Comparison of ENCODE assay signal across 19 mouse cellular contexts in genomic region chr6:113451839-113452238, GRCm38 (mm10). TPM values are rescaled to one million over a fixed set of nuclear protein-coding genes. Genes with fewer than 3 reads are reported as not detected.
DNase-seq lines count a peak whose midpoint lies in the region; ATAC-seq lines count a peak whose summit lies in the region.
"Had no signal": no experiment of that assay in that cellular context is flagged by ENCODE, and none has a peak within 500 bp of the region (broad histone marks: within the 10 kb centered on the region; RNA-seq: fewer than 3 reads in every experiment).

No protein-coding gene starts in this region.

- H3K4me2 ChIP-seq in forebrain, embryonic 14.5 days (ENCODE audit: low read length), result no peak overlapping the region
- H3K4me2 ChIP-seq in forebrain, embryonic 12.5 days, result no peak overlapping the region
- H3K4me2 ChIP-seq: heart, embryonic 11.5 days had no signal

- no peak for ATAC-seq in forebrain, embryonic 14.5 days
- ATAC-seq in forebrain, embryonic 12.5 days (ENCODE audit: low FRiP score), result no peak
- ATAC-seq in erythroid progenitor cell, adult 5-6 weeks (replicated peaks; ENCODE audit: low FRiP score, poor library complexity, severe bottlenecking), result no peak
- ATAC-seq: lung, postnatal 0 days had no signal

- H3K9me3 ChIP-seq in forebrain, embryonic 14.5 days (replicated peaks; ENCODE audit: control insufficient read depth, low read length), result no peaks in the 10 kb centered on the region
- H3K9me3 ChIP-seq in forebrain, embryonic 12.5 days, result no peaks in the 10 kb centered on the region

- intact Hi-C loops in left cerebral cortex, postnatal 4 days (cut with DNase I), result no loop called here
- intact Hi-C loops in heart, postnatal 25 days (cut with DNase I), result no loop called here

- 0 out of 2 replicates have a peak, but pooled peaks cover 2% of the 10 kb centered on the region for H3K4me1 ChIP-seq in forebrain, embryonic 14.5 days (ENCODE audit: control insufficient read depth, insufficient read depth, low read length)
- H3K4me1 ChIP-seq in forebrain, embryonic 12.5 days, result no peaks in the 10 kb centered on the region

- H3K4me3 ChIP-seq in forebrain, embryonic 14.5 days (ENCODE audit: low read depth, low read length), result no peak overlapping the region
- no peak overlapping the region for H3K4me3 ChIP-seq in forebrain, embryonic 12.5 days (replicated peaks)
- H3K4me3 ChIP-seq: erythroblast, embryonic 14.5 days; layer of hippocampus, adult 2 months had no signal

- H3K9ac ChIP-seq in forebrain, embryonic 14.5 days (ENCODE audit: low read length), result no peak overlapping the region
- no peak overlapping the region for H3K9ac ChIP-seq in forebrain, embryonic 12.5 days

- H3K27me3 ChIP-seq in forebrain, embryonic 14.5 days (replicated peaks; ENCODE audit: control insufficient read depth, insufficient read depth, low read length), result no peaks in the 10 kb centered on the region
- H3K27me3 ChIP-seq in forebrain, embryonic 12.5 days, result no peaks in the 10 kb centered on the region

- WGBS in forebrain, embryonic 14.5 days, result 75% methylated on average over 2 of the region's 2 CpGs
- WGBS in forebrain, embryonic 12.5 days, result 82% methylated on average over 2 of the region's 2 CpGs

- peaks cover 23% of the 10 kb centered on the region for H3K36me3 ChIP-seq in forebrain, embryonic 14.5 days (ENCODE audit: control insufficient read depth, insufficient read depth, low read length)
- peaks cover 22% of the 10 kb centered on the region for H3K36me3 ChIP-seq in forebrain, embryonic 12.5 days (replicated peaks)

- H3K27ac ChIP-seq in forebrain, embryonic 14.5 days (ENCODE audit: low read depth, low read length), result no peak overlapping the region
- H3K27ac ChIP-seq in forebrain, embryonic 12.5 days, result no peak overlapping the region
- H3K27ac ChIP-seq: layer of hippocampus, adult 2 months had no signal

- DNase-seq in forebrain, embryonic 14.5 days (ENCODE audit: low spot score), result peak; percentile 63
- DNase-seq in left cerebral cortex, postnatal 4 days, result peak; percentile 63
- no peak for DNase-seq in left cerebral cortex, adult 9 months (ENCODE audit: low spot score in 2 of 2)
- DNase-seq in NIH3T3 (ENCODE audit: low read depth), result peak; percentile 80
- DNase-seq in kidney, postnatal 14 days, result peak; percentile 39
- no peak for DNase-seq in heart, postnatal 25 days (ENCODE audit: low spot score)
- DNase-seq: cerebellum, adult 8-10 months; embryo, embryonic 11 days; gastrocnemius, postnatal 25 days; heart, postnatal 4 days; liver; thymus, postnatal 4 days had no signal

RNA-seq across cellular contexts. Expression of gene Il17re, which starts 6.4 kb away (rescaled TPM):
- not detected in 2 replicates for polyA plus RNA-seq in forebrain, embryonic 14.5 days (2014; fragmentation: Nextera tagmentation; extraction: Ambion mirVana)
- polyA plus RNA-seq in forebrain, embryonic 12.5 days (2016; fragmentation: Nextera tagmentation; extraction: Ambion mirVana), result 0.46 and 0.55 TPM in 2 replicates
- total RNA-seq in left cerebral cortex, postnatal 4 days (2021), result under 1 TPM; 0.26 to 0.30 TPM
- not detected in 2 replicates for total RNA-seq in erythroid progenitor cell, adult 5-6 weeks (2015; ENCODE audit: low replicate concordance)
- total RNA-seq in erythroid progenitor cell, adult 5-6 weeks (2017; ENCODE audit: low replicate concordance), result not detected in 2 replicates
- 1 to 10 TPM in 1 of 2 experiments, under 1 TPM in 1; 0.78 to 1.1 TPM for total RNA-seq in heart, postnatal 25 days (2021)
- polyA plus RNA-seq: erythroblast, embryonic 14.5 days had no signal

RNA-seq across cellular contexts. Expression of gene Jagn1, which starts 9.5 kb away (rescaled TPM):
- 88.0 and 94.4 TPM in 2 replicates for polyA plus RNA-seq in forebrain, embryonic 14.5 days (2014; fragmentation: Nextera tagmentation; extraction: Ambion mirVana)
- polyA plus RNA-seq in forebrain, embryonic 12.5 days (2016; fragmentation: Nextera tagmentation; extraction: Ambion mirVana), result 68.5 and 71.3 TPM in 2 replicates
- 10 to 100 TPM; 39.1 to 44.9 TPM for total RNA-seq in left cerebral cortex, postnatal 4 days (2021)
- total RNA-seq in erythroid progenitor cell, adult 5-6 weeks (2015; ENCODE audit: low replicate concordance), result 11.2 and 13.0 TPM in 2 replicates
- total RNA-seq in erythroid progenitor cell, adult 5-6 weeks (2017; ENCODE audit: low replicate concordance), result 4.5 and 6.9 TPM in 2 replicates
- total RNA-seq in heart, postnatal 25 days (2021), result 10 to 100 TPM; 22.2 TPM

RNA-seq across cellular contexts. Expression of gene Cidec, which starts 16.3 kb away (rescaled TPM):
- not detected in 2 replicates for polyA plus RNA-seq in forebrain, embryonic 14.5 days (2014; fragmentation: Nextera tagmentation; extraction: Ambion mirVana)
- polyA plus RNA-seq in forebrain, embryonic 12.5 days (2016; fragmentation: Nextera tagmentation; extraction: Ambion mirVana), result not detected in 2 replicates
- total RNA-seq in left cerebral cortex, postnatal 4 days (2021), result not detected
- not detected in 2 replicates for total RNA-seq in erythroid progenitor cell, adult 5-6 weeks (2015; ENCODE audit: low replicate concordance)
- not detected in 2 replicates for total RNA-seq in erythroid progenitor cell, adult 5-6 weeks (2017; ENCODE audit: low replicate concordance)
- total RNA-seq in heart, postnatal 25 days (2021), result 1 to 10 TPM; 5.6 to 9.0 TPM
- total RNA-seq: layer of hippocampus, adult 2 months; left cerebral cortex, adult 18-20 months had no signal
- polyA plus RNA-seq: erythroblast, embryonic 14.5 days; heart, embryonic 11.5 days had no signal

RNA-seq across cellular contexts. Expression of gene Il17rc, which starts 19.4 kb away (rescaled TPM):
- polyA plus RNA-seq in forebrain, embryonic 14.5 days (2014; fragmentation: Nextera tagmentation; extraction: Ambion mirVana), result 1.3 and 2.0 TPM in 2 replicates
- 1.6 and 2.2 TPM in 2 replicates for polyA plus RNA-seq in forebrain, embryonic 12.5 days (2016; fragmentation: Nextera tagmentation; extraction: Ambion mirVana)
- 1 to 10 TPM; 2.2 to 2.4 TPM for total RNA-seq in left cerebral cortex, postnatal 4 days (2021)
- total RNA-seq in erythroid progenitor cell, adult 5-6 weeks (2015; ENCODE audit: low replicate concordance), result not detected in 2 replicates
- total RNA-seq in erythroid progenitor cell, adult 5-6 weeks (2017; ENCODE audit: low replicate concordance), result not detected in 2 replicates
- total RNA-seq in heart, postnatal 25 days (2021), result 10 to 100 TPM in 1 of 2 experiments, 1 to 10 TPM in 1; 8.2 to 10.0 TPM
- polyA plus RNA-seq: erythroblast, embryonic 14.5 days had no signal

RNA-seq across cellular contexts. Expression of gene Creld1, which starts 31.3 kb away (rescaled TPM):
- 37.2 and 49.4 TPM in 2 replicates for polyA plus RNA-seq in forebrain, embryonic 14.5 days (2014; fragmentation: Nextera tagmentation; extraction: Ambion mirVana)
- polyA plus RNA-seq in forebrain, embryonic 12.5 days (2016; fragmentation: Nextera tagmentation; extraction: Ambion mirVana), result 39.6 and 43.1 TPM in 2 replicates
- total RNA-seq in left cerebral cortex, postnatal 4 days (2021), result 10 to 100 TPM; 80.4 to 82.1 TPM
- not detected in 2 replicates for total RNA-seq in erythroid progenitor cell, adult 5-6 weeks (2015; ENCODE audit: low replicate concordance)
- total RNA-seq in erythroid progenitor cell, adult 5-6 weeks (2017; ENCODE audit: low replicate concordance), result not detected in 2 replicates
- 10 to 100 TPM; 52.2 to 55.6 TPM for total RNA-seq in heart, postnatal 25 days (2021)

Comparison
In these comparisons a context has a peak if more than half of its experiments do, and no peak if none do; other contexts are left out.
1. DNase-seq: peak in forebrain, embryonic 14.5 days (single experiment), left cerebral cortex, postnatal 4 days (single experiment), NIH3T3 (single experiment) and kidney, postnatal 14 days (single experiment); none in left cerebral cortex, adult 9 months (0 of 2) and heart, postnatal 25 days (single experiment).
2. RNA of gene Cidec, which starts 16.3 kb away (total RNA-seq): 5.6 to 9.0 TPM in heart, postnatal 25 days; not detected in left cerebral cortex, postnatal 4 days and not detected in erythroid progenitor cell, adult 5-6 weeks; every median in the first group is over 4 times any median in the second.